In genomic region chr10:94992127-94992526, GRCm38 (mm10) we compare ENCODE assay signal across 8 mouse cellular contexts. TPM values are rescaled to one million over a fixed set of nuclear protein-coding genes. Genes with fewer than 3 reads are reported as not detected.
DNase-seq lines count a peak whose midpoint lies in the region; ATAC-seq lines count a peak whose summit lies in the region.

No protein-coding gene starts in this region.

- H3K4me3 ChIP-seq in intestine, embryonic 16.5 days (ENCODE audit: low read length) = no peak overlapping the region
- H3K4me3 ChIP-seq in limb, embryonic 12.5 days (replicated peaks) = peak overlapping the region; percentile 26
- no peak overlapping the region for H3K4me3 ChIP-seq in midbrain, embryonic 14.5 days (replicated peaks; ENCODE audit: low read depth, low read length)

- peak overlapping the region; percentile 53 for H3K4me2 ChIP-seq in intestine, embryonic 16.5 days (ENCODE audit: low read depth, low read length)
- peak overlapping the region; percentile 48 for H3K4me2 ChIP-seq in limb, embryonic 12.5 days
- peak overlapping the region; percentile 38; the same call in 1 of the 2 replicates for H3K4me2 ChIP-seq in midbrain, embryonic 14.5 days (ENCODE audit: low read length)

- no peak overlapping the region for H3K9ac ChIP-seq in intestine, embryonic 16.5 days (ENCODE audit: low read depth, low read length)
- H3K9ac ChIP-seq in limb, embryonic 12.5 days (replicated peaks) = no peak overlapping the region
- no peak overlapping the region for H3K9ac ChIP-seq in midbrain, embryonic 14.5 days (replicated peaks; ENCODE audit: low read length)

- WGBS in intestine, embryonic 16.5 days = 13% methylated on average over 9 of the region's 9 CpGs
- 8% methylated on average over 9 of the region's 9 CpGs for WGBS in limb, embryonic 12.5 days
- whole genome bisulfite sequencing in midbrain, embryonic 14.5 days = 7% methylated on average over 9 of the region's 9 CpGs

- no peaks in the 10 kb centered on the region for H3K27me3 ChIP-seq in intestine, embryonic 16.5 days (replicated peaks; ENCODE audit: control insufficient read depth, insufficient read depth, low read length)
- peaks cover 11% of the 10 kb centered on the region; the same call in 1 of the 2 replicates for H3K27me3 ChIP-seq in limb, embryonic 12.5 days
- no peaks in the 10 kb centered on the region for H3K27me3 ChIP-seq in midbrain, embryonic 14.5 days (ENCODE audit: control insufficient read depth, insufficient read depth, low read length)

- no peaks in the 10 kb centered on the region for H3K9me3 ChIP-seq in intestine, embryonic 16.5 days (ENCODE audit: control insufficient read depth, low read length)
- no peaks in the 10 kb centered on the region for H3K9me3 ChIP-seq in limb, embryonic 12.5 days
- H3K9me3 ChIP-seq in midbrain, embryonic 14.5 days (ENCODE audit: control insufficient read depth, low read length) = no peaks in the 10 kb centered on the region

- H3K36me3 ChIP-seq in intestine, embryonic 16.5 days (ENCODE audit: control insufficient read depth, insufficient read depth, low read length) = no peaks in the 10 kb centered on the region
- no peaks in the 10 kb centered on the region for H3K36me3 ChIP-seq in limb, embryonic 12.5 days
- no peaks in the 10 kb centered on the region for H3K36me3 ChIP-seq in midbrain, embryonic 14.5 days (ENCODE audit: control insufficient read depth, insufficient read depth, low read length)

- H3K4me1 ChIP-seq in intestine, embryonic 16.5 days (ENCODE audit: control insufficient read depth, insufficient read depth, low read length) = 0 out of 2 replicates have a peak, but pooled peaks cover 9% of the 10 kb centered on the region
- H3K4me1 ChIP-seq in limb, embryonic 12.5 days (replicated peaks) = peaks cover 7% of the 10 kb centered on the region; the same call in 1 of the 2 replicates
- peaks cover 8% of the 10 kb centered on the region for H3K4me1 ChIP-seq in midbrain, embryonic 14.5 days (ENCODE audit: control insufficient read depth, insufficient read depth, low read length)

- ATAC-seq in granulocyte monocyte progenitor cell, adult 5-6 weeks (replicated peaks; ENCODE audit: poor library complexity, severe bottlenecking) = peak; percentile 80
- ATAC-seq in intestine, embryonic 16.5 days = peak; percentile 71
- no peak for ATAC-seq in limb, embryonic 12.5 days (ENCODE audit: insufficient number of reproducible peaks, insufficient read depth, low FRiP score, low TSS enrichment, low read depth)
- peak; percentile 43; the same call in 1 of the 2 replicates for ATAC-seq in midbrain, embryonic 14.5 days (ENCODE audit: low FRiP score, low TSS enrichment)

- peak; percentile 52 for DNase-seq in layer of hippocampus, adult 11-12 months (ENCODE audit: low spot score)
- DNase-seq in layer of hippocampus, adult 9-10 months (ENCODE audit: low spot score) = no peak
- peak; percentile 81 for DNase-seq in embryo, embryonic 11 days
- DNase-seq in midbrain, embryonic 14.5 days = peak; percentile 82
- peak; percentile 54 to 75 for DNase-seq in spleen, adult 18-20 months

- no peak overlapping the region for H3K27ac ChIP-seq in intestine, embryonic 16.5 days (ENCODE audit: low read length)
- no peak overlapping the region for H3K27ac ChIP-seq in limb, embryonic 12.5 days
- no peak overlapping the region for H3K27ac ChIP-seq in midbrain, embryonic 14.5 days (replicated peaks; ENCODE audit: low read depth, low read length)

RNA-seq across cellular contexts. Expression of gene Plxnc1, which starts 47.5 kb away (rescaled TPM):
- 13.4 and 16.7 TPM in 2 replicates for total RNA-seq in granulocyte monocyte progenitor cell, adult 5-6 weeks (2014; fragmentation: Nextera tagmentation)
- 9.9 and 14.1 TPM in 2 replicates for total RNA-seq in granulocyte monocyte progenitor cell, adult 5-6 weeks (2017)
- 0.72 and 0.75 TPM in 2 replicates for polyA plus RNA-seq in intestine, embryonic 16.5 days (2015; fragmentation: Nextera tagmentation; extraction: Ambion mirVana)
- polyA plus RNA-seq in limb, embryonic 12.5 days (2016; fragmentation: Nextera tagmentation; extraction: Ambion mirVana) = 1.3 TPM in 2 replicates
- polyA plus RNA-seq in midbrain, embryonic 14.5 days (2014; fragmentation: Nextera tagmentation; extraction: Ambion mirVana) = 23.0 and 23.4 TPM in 2 replicates

Comparison
In these comparisons a context has a peak if more than half of its experiments do, and no peak if none do; other contexts are left out.
1. RNA of gene Plxnc1, which starts 47.5 kb away (polyA plus RNA-seq): 23.0 to 23.4 TPM in midbrain, embryonic 14.5 days; 1.3 TPM in limb, embryonic 12.5 days and 0.72 to 0.75 TPM in intestine, embryonic 16.5 days; every median in the first group is over 10 times any median in the second.
2. Peak in every context shown above with its lines, with median percentiles within 50 percentile points of each other: H3K4me2 ChIP-seq.